Mouse (Mus musculus) hindbrain, embryonic 13.5 days (tissue): Measurements from ENCODE around the gene Sorl1. TPM values are rescaled to one million over a fixed set of nuclear protein-coding genes. Genes with fewer than 3 reads are reported as not detected.

Source experiments
- ATAC-seq: fragments of 200-750 bp; cut with Nextera tagmentation; 2 replicates; pipeline ENCODE4 v1.8.0; 2017; ENCODE audit warnings: moderate TSS enrichment; ENCODE audit not compliant: low FRiP score
- H3K27ac ChIP-seq: fragments of 300-500 bp; sonication (generic); 2 replicates; pipeline ENCODE4 v1.5.1; 2015; ENCODE audit warnings: inconsistent platforms, mild to moderate bottlenecking, moderate library complexity
- H3K27me3 ChIP-seq: fragments of 300-500 bp; sonication (generic); 2 replicates; pipeline ENCODE4 v1.6.1; 2015; ENCODE audit warnings: mild to moderate bottlenecking, inconsistent platforms
- H3K36me3 ChIP-seq: fragments of 300-500 bp; sonication (generic); 2 replicates; pipeline ENCODE4 v1.6.1; 2015; ENCODE audit warnings: mild to moderate bottlenecking, inconsistent platforms
- H3K4me1 ChIP-seq: fragments of 300-500 bp; sonication (generic); replicated peaks from 2 replicates; pipeline ENCODE4 v1.6.1; 2015; ENCODE audit warnings: inconsistent platforms
- H3K4me2 ChIP-seq: fragments of 300-500 bp; sonication (generic); 2 replicates; pipeline ENCODE4 v1.6.1; 2015; ENCODE audit warnings: inconsistent platforms, mild to moderate bottlenecking, moderate library complexity
- H3K4me3 ChIP-seq: fragments of 300-500 bp; sonication (generic); 2 replicates; pipeline ENCODE4 v1.5.1; 2015; ENCODE audit warnings: mild to moderate bottlenecking, inconsistent platforms
- H3K9ac ChIP-seq: fragments of 300-500 bp; sonication (generic); 2 replicates; pipeline ENCODE4 v1.6.1; 2015; ENCODE audit warnings: mild to moderate bottlenecking, inconsistent platforms
- H3K9me3 ChIP-seq: fragments of 300-500 bp; sonication (generic); 2 replicates; pipeline ENCODE4 v1.6.1; 2016; ENCODE audit warnings: inconsistent platforms
- WGBS: fragments of 180-500 bp; shearing (Covaris S2); methylation state at CpG from one replicate; pipeline ENCODE4 v1.1.7; 2015; 5-methylcytosine and 5-hydroxymethylcytosine counted together
- polyA plus RNA-seq: library from polyadenylated mRNA; unstranded; fragments of >200 nt; fragmentation: Nextera tagmentation; extraction: Ambion mirVana; gene quantifications from 2 replicates; pipeline ENCODE4 v1.2.1, GENCODE M21; 2015

Sorl1 gene
- polyA plus RNA-seq, 1 experiment from 2014 or later = 12.8 TPM

- H3K27ac ChIP-seq = no peak overlapping the region
- no peak overlapping the region for H3K9ac ChIP-seq
These were observed 23.9 kb upstream of the Sorl1 start for GRCm38 (mm10) chr9:42148036-42148435.

GRCm38 (mm10) chr9:42146463-42146862, 22.4 kb upstream of the Sorl1 start:
- 87% methylated on average over 2 of the region's 2 CpGs for WGBS
- Histone ChIP-seq H3K9ac (no peak overlapping the region), H3K4me3 (no peak overlapping the region), H3K9me3 (0 out of 2 replicates have a peak, but pooled peaks cover 3% of the 10 kb centered on the region), H3K4me1 (peaks cover 9% of the 10 kb centered on the region; the same call in 1 of the 2 replicates), H3K36me3 (no peaks in the 10 kb centered on the region), H3K27ac (no peak overlapping the region), H3K4me2 (no peak overlapping the region), H3K27me3 (no peaks in the 10 kb centered on the region)
- no peak for ATAC-seq

More at GRCm38 (mm10) chr9:42148036-42148435, 23.9 kb upstream of the Sorl1 start:
- Histone ChIP-seq H3K4me2 (no peak overlapping the region), H3K9me3 (0 out of 2 replicates have a peak, but pooled peaks cover 3% of the 10 kb centered on the region), H3K27me3 (no peaks in the 10 kb centered on the region), H3K4me3 (no peak overlapping the region), H3K36me3 (no peaks in the 10 kb centered on the region), H3K4me1 (peaks cover 4% of the 10 kb centered on the region; the same call in 1 of the 2 replicates)
- no peak for ATAC-seq
- WGBS = 81% methylated on average over 4 of the region's 4 CpGs

DNA sequence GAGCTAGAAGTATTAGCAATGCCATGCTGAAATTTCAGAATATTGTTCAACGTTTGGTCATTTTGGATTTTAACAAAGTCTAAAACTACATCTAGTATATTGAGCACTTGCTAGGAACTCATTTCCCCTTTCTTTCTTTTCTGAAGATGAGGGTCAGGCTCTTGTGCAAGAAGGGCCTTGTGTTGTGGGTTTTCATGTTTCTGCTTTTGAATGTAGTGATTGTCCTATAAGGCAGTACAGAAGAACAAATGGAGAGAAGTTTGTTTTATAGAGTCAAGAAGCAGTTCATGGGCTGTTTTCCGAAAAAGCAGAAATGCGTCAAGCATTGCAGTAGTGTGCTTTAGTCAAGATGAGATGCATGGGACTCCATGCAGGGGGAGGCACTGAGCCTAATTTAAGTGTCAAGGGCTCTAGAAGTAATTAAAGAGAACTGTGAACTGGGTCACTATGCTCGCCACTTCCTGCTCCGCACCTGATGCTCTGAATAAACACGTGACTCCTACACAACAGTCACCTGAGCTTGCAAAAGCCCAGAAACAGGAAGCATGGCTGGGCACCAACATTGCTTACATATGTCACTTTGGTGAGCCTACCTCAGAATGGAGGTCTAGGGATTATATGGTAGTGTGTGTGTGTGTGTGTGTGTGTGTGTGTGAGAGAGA, 17.6 kb upstream of the Sorl1 start:
- no peak overlapping the region for H3K9ac ChIP-seq
- H3K4me1 ChIP-seq = peaks cover 6% of the 10 kb centered on the region; the same call in 1 of the 2 replicates
- no peak overlapping the region for H3K4me3 ChIP-seq
- WGBS = 87% methylated on average over 6 of the region's 6 CpGs
- H3K36me3 ChIP-seq = no peaks in the 10 kb centered on the region
- H3K4me2 ChIP-seq = no peak overlapping the region
- ATAC-seq = no peak
- H3K27ac ChIP-seq = no peak overlapping the region
- no peaks in the 10 kb centered on the region for H3K27me3 ChIP-seq
- 0 out of 2 replicates have a peak, but pooled peaks cover 3% of the 10 kb centered on the region for H3K9me3 ChIP-seq

- Histone ChIP-seq H3K27ac (no peak overlapping the region), H3K4me3 (no peak overlapping the region), H3K4me2 (no peak overlapping the region), H3K9ac (no peak overlapping the region), H3K27me3 (no peaks in the 10 kb centered on the region), H3K9me3 (no peaks in the 10 kb centered on the region), H3K4me1 (peaks cover 6% of the 10 kb centered on the region; the same call in 1 of the 2 replicates), H3K36me3 (no peaks in the 10 kb centered on the region)
- 94% methylated on average over 4 of the region's 4 CpGs for WGBS
- ATAC-seq = no peak
These were observed 14.3 kb upstream of the Sorl1 start for GRCm38 (mm10) chr9:42138248-42138858.

GRCm38 (mm10) chr9:42137578-42137977, 13.5 kb upstream of the Sorl1 start:
- Histone ChIP-seq H3K4me2 (no peak overlapping the region), H3K4me1 (no peaks in the 10 kb centered on the region), H3K36me3 (no peaks in the 10 kb centered on the region), H3K9me3 (no peaks in the 10 kb centered on the region), H3K27ac (no peak overlapping the region), H3K27me3 (no peaks in the 10 kb centered on the region), H3K4me3 (no peak overlapping the region), H3K9ac (no peak overlapping the region)
- ATAC-seq = no peak
- 86% methylated on average over 5 of the region's 5 CpGs for WGBS

DNA sequence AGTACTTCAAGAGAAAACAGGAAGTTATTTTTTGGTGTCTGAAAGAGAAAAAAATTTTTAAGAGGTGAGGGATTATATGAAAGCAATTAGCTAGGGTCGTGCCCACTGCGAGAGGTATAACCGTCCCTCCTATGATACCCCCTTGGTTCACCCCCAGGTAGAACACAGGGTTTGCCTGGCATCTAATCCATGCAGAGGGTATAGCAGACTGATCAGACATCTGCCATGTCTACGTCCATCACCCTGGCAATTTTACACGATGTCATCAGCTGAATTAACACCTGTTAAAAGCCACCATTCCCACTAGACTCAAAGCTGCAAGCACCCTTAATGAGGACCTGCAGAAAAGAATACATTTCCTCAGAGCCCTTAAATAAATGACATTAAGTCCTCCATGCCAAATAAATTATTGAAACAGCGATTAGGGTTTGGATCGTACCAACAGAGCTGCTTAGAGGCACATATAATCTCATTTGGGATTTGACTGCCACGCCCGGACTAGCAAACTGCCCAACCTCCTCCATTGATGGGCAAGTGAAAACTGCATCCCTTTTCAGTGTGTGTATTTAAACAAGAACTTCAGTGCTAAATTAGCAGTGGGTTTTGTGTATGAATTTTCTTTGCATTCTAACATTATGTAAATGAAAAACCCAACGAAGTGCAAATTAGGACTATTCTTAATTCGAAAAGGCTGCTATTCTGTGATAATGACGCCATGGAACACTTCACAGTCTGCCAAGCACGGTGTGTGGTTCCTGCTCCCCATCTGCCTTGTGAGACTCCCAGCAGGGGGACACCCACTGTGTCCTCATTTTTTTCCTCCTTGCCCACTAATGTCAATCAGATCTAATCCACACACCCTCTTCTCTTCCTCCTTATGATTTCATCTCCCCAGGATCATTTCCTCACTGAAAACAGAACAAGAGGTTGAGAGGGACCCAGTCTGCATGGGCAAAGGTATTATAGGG, 7.0 kb upstream of the Sorl1 start:
- Histone ChIP-seq H3K9ac (no peak overlapping the region), H3K36me3 (no peaks in the 10 kb centered on the region), H3K4me3 (no peak overlapping the region), H3K4me1 (no peaks in the 10 kb centered on the region), H3K4me2 (no peak overlapping the region), H3K27ac (no peak overlapping the region), H3K9me3 (no peaks in the 10 kb centered on the region), H3K27me3 (no peaks in the 10 kb centered on the region)
- no peak for ATAC-seq
- 65% methylated on average over 13 of the region's 13 CpGs for WGBS

GRCm38 (mm10) chr9:42127983-42128382, 3.9 kb upstream of the Sorl1 start:
- H3K36me3 ChIP-seq = no peaks in the 10 kb centered on the region
- no peak overlapping the region for H3K4me2 ChIP-seq
- 0 out of 2 replicates have a peak, but pooled peaks cover 3% of the 10 kb centered on the region for H3K27me3 ChIP-seq
- no peaks in the 10 kb centered on the region for H3K9me3 ChIP-seq
- H3K27ac ChIP-seq = no peak overlapping the region
- no peak overlapping the region for H3K4me3 ChIP-seq
- ATAC-seq = no peak
- 80% methylated on average over 5 of the region's 5 CpGs for WGBS
- no peak overlapping the region for H3K9ac ChIP-seq
- H3K4me1 ChIP-seq = peaks cover 10% of the 10 kb centered on the region

DNA sequence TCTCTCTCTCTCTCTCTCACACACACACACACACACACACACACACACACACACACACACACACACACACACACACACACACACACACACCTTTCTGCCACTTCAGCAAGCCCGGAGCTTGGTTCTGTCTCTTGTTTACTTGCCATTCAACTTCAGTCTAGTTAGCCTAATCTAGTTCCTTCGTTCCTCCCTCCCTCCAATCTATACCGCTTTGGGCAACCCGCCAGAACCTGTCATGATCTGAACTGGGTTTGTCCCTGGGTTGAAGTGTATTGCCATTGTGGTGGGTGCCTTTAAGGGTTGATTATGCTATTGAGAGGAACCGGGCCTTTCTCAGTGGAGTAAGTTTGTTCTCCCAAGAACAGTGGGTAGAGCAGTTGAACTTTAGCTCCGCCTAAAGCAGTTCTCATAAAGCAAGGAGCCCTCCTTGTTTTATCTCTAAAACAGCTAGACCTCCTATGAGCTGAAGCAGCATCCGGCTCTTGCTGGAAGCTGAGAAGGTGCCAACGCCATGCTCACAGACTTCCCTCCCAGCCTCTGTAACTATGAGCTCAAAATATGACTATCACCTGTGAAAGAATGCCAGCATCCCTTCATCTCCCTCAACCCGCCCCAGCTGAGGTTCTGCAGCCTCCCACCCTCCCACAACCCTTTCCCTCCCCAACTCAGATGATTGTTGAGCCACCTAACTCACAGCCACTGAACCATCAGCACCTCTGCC, 1.3 kb upstream of the Sorl1 start:
- Histone ChIP-seq H3K36me3 (no peaks in the 10 kb centered on the region), H3K4me1 (peaks cover 34% of the 10 kb centered on the region), H3K27ac (no peak overlapping the region), H3K9me3 (no peaks in the 10 kb centered on the region), H3K4me2 (no peak overlapping the region), H3K9ac (no peak overlapping the region), H3K4me3 (no peak overlapping the region), H3K27me3 (0 out of 2 replicates have a peak, but pooled peaks cover 10% of the 10 kb centered on the region)
- ATAC-seq = no peak
- 86% methylated on average over 9 of the region's 9 CpGs for WGBS

DNA sequence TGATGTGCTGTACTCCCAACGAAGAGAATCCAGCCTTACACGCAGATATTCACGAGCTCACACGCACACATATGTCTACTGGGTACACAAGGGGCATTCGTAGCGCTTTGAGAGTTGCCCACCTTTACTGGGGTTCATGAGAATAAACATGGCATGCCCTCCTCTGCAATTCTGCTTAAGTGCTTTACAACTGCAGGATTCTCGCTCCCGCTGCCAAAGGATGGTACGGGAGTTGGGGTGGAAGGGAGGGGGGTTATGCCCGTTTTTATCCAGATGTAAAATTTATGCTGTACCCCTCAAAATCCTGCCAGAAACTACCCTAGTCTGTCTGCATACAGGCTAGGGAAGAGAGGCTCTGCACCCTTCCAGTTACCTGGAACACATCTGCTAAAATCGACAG, 893 bp downstream of the Sorl1 start:
- WGBS = 28% methylated on average over 11 of the region's 11 CpGs
- ATAC-seq = 0 out of 2 replicates have a peak, but pooled peaks have one; percentile 8
- Histone ChIP-seq H3K4me2 (peak overlapping the region; percentile 74), H3K36me3 (no peaks in the 10 kb centered on the region), H3K9me3 (no peaks in the 10 kb centered on the region), H3K27ac (peak overlapping the region; percentile 90), H3K4me3 (peak overlapping the region; percentile 81), H3K4me1 (peaks cover 52% of the 10 kb centered on the region), H3K27me3 (0 out of 2 replicates have a peak, but pooled peaks cover 10% of the 10 kb centered on the region), H3K9ac (peak overlapping the region; percentile 90)

DNA sequence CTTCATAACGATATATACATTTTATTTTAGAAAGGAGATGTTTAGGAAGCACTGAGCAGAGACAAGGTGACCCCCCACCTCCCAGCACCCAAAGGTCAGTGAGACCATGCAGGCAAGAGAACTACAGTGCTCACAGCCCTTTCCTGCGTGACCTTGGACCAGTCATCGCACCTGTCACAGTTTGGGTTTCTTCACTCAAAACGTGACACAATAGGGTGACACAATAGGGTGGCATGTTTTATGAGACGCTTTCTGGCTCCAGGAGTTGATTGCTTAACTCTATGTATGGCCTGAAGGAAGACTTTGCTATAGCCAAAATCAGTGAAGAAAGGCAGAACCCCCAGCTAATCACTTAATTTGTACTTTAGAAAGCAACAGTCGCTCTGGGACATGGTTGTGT, 1.7 kb downstream of the Sorl1 start:
- H3K4me3 ChIP-seq = peak overlapping the region; percentile 81
- H3K4me2 ChIP-seq = peak overlapping the region; percentile 74
- H3K27me3 ChIP-seq = 0 out of 2 replicates have a peak, but pooled peaks cover 10% of the 10 kb centered on the region
- no peaks in the 10 kb centered on the region for H3K9me3 ChIP-seq
- WGBS = 79% methylated on average over 6 of the region's 6 CpGs
- no peak overlapping the region for H3K27ac ChIP-seq
- H3K36me3 ChIP-seq = no peaks in the 10 kb centered on the region
- ATAC-seq = no peak
- H3K9ac ChIP-seq = peak overlapping the region; percentile 90
- peaks cover 57% of the 10 kb centered on the region for H3K4me1 ChIP-seq

DNA sequence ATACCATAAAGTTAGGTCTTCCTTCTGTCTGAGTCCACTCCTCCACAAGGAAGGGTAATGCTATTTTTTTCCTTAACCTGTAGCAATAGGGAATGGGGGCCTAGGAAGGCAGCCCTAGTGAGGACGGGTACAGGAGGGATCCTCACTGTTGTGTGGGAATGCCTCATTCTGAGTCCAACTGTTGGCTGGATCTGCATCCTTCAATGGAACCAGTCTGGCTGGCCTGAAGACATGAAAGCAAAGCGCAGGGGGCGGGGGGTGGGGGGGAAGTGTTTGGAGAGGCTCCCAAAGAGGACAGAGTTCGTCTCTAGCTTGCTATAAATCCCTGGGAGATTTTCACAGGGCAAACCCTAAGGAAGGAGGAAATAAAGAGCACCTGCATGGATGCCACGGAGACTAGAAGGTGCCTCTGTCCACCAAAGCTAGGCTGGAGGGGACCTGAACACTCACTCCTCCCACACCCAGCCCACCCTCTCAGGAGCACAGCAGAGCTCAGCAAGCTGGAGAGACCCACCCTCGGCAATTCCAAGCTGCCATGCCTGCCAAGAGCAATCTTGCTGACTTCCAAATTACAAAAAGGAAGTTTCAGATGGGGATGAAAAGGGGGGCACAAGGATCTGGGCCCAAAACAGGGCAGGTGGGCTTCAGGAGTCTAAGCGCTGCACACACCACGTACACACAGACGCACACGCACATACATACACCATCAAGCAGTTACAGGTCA, 2.3 kb downstream of the Sorl1 start:
- Histone ChIP-seq H3K27me3 (0 out of 2 replicates have a peak, but pooled peaks cover 10% of the 10 kb centered on the region), H3K4me3 (peak overlapping the region; percentile 81), H3K4me2 (peak overlapping the region; percentile 74), H3K4me1 (peaks cover 64% of the 10 kb centered on the region), H3K9ac (peak overlapping the region; percentile 90), H3K27ac (peak overlapping the region; percentile 19; the same call in 1 of the 2 replicates), H3K36me3 (no peaks in the 10 kb centered on the region), H3K9me3 (no peaks in the 10 kb centered on the region)
- no peak for ATAC-seq
- WGBS = 79% methylated on average over 10 of the region's 10 CpGs
